Mouse (Mus musculus) layer of hippocampus, adult 8-10 months (tissue): ENCODE measurements around the gene Bcorl1. TPM values are rescaled to one million over a fixed set of nuclear protein-coding genes. Genes with fewer than 3 reads are reported as not detected.

Experiments
- DNase-seq, 2 experiments: peaks; one replicate each; pipeline ENCODE4 v3.0.0; 2022; ENCODE audit warnings: low spot score in 2 of 2
- total RNA-seq, 4 experiments: library from RNA; stranded (reverse); gene quantifications; 2 replicates each; pipeline ENCODE4 v1.2.4; 2022

The Bcorl1 gene
- total RNA-seq: 10 to 100 TPM; 16.2 to 20.8 (median 19.0) TPM

GRCm38 (mm10) chrX:48341141-48341540 is at the start of gene Bcorl1:
Gene Bcorl1, plus strand, starts transcription at chrX:48341358.
- DNase-seq: no peak

DNA sequence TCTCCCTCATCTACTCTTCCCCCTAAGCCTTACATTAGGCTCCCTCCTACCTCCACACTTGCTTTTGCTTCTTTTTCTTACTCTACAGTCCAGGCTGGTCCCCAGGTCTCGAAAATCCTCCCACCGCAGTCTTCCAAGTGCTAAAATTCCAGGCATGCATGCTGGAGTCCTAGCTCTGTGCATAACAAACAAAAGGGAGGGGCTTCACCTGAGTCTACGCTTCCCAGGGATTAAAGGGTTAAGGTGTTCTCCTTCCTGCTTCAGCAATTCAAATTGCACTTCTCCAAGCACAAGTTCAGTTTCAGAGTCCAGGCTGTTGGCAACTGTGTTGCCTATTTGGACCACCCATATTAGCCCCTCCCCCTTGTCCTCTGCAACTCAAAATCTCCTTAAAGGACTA is 49.7 kb upstream of the Bcorl1 start:
- DNase-seq: no peak

DNA sequence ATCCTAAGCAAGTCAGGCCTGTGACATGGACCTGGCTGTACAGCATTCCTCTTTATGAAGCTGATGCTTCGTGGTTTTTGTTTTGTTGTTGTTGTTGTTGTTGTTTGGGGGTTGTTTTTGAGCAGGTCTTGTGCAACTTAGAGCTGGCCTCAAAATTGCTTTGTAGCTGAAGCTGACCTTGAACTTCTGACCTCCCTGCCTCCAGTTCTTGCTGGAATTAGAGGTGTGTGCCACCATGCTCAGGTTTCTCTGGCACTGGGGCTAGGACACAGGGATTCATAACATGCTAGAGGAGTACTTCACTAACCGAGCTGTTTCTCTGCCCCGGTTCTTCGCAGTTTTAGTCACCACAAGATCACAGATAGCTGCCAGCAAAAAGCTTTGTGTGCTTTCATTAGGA is 35.8 kb upstream of the Bcorl1 start:
- no peak for DNase-seq

DNA sequence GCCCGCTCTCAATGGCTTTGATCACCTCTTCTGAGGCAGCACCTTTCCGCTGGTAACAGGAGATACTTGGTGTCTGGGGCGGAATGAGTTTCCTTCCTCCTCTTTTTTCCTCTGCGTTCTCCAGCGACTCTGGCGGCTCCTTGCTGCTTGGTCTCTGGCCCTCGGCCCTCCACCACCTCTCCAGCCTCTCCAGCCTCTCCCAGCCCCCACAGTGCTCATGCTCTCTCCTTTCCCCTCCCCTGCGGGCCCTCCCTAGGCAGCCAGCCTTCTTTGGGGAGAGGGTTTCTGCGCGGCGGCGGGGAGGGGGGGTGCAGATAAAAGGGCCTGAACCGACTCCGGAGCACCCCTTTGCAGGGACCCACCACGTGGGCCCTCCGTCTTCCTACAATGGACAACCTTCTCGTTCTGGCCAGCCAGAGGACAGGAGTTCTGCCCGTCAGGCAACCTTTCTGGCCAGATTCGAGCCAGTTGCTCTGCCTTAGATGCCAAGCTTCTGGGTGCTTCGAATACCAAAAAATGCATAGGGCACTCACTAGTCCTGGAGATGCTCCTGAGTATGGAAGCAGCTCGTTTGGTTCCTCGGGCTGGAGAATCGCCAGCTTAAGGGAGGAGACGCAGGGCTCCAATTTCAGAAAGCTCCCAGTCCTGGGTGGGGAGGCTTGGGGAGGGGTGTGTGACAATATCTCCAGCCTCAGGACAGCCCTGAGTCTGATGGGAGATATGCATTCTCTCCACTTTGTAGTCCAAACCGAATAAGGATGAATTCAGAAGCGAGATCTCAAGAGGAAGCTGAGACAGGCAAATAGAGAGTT is 30.2 kb upstream of the Bcorl1 start:
- DNase-seq: no peak

DNA sequence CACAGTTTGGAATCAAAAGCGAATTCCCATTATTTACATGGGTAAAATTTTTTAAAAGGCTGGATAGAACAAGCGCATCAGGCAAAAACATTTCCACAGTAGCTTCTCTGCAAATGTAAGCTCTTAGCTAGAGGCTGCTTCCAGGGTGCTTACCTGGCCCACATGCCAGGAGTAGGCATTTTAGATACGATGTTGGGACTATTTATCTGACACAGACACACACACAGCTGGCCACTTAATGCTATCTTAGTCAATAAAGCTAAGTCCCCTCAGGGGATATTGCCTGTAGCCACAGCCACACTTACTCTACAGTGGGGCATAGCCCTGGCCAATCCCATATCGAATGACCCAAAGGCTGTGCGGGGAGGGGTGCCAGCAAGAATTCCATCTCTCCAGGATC is 29.4 kb upstream of the Bcorl1 start:
- DNase-seq: no peak

- DNase-seq: peak; percentile 15 to 28
Measured at GRCm38 (mm10) chrX:48314530-48315079, 26.6 kb upstream of the Bcorl1 start.

DNA sequence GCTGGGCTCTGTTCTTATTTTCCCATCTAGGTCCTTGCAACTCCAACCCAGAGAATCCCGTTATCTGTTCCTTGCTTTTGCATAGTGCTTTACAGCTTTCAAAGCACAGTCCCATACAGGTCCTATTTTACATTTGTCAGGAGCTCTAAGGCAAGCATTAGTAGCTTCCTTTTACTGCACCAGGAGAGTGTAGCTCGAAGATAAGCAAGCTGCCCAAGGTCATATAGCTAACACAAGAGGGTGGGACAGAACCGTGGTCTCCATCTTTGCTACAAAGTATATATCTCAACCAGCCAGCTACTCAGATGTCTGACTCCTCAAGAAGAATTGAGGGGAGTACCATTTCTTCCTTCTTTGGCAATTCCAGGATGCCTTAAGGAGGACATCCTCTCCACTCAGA is 23.7 kb upstream of the Bcorl1 start:
- DNase-seq: no peak

DNA sequence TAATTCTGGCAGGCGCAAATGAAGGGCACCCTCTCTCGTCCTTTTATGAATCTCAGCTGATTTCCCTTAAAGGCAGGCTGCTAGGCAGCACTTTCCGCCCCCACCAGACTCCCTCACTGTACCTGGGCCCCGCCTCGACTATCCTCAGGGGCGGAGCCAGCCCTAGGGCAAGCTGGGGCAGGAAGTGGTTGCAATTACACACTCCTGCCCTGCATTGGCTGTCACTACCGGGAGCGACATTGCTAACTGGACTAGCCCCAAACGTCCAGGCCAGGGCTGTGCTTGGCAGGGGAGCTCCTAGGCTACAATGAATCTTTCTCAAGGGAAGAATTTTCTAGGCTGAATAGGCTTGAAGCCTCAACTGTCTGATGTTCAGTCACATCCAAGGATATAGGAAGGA is 23.0 kb upstream of the Bcorl1 start:
- DNase-seq: no peak

GRCm38 (mm10) chrX:48340441-48341049 is 613 bp upstream of the Bcorl1 start:
- no peak for DNase-seq

DNA sequence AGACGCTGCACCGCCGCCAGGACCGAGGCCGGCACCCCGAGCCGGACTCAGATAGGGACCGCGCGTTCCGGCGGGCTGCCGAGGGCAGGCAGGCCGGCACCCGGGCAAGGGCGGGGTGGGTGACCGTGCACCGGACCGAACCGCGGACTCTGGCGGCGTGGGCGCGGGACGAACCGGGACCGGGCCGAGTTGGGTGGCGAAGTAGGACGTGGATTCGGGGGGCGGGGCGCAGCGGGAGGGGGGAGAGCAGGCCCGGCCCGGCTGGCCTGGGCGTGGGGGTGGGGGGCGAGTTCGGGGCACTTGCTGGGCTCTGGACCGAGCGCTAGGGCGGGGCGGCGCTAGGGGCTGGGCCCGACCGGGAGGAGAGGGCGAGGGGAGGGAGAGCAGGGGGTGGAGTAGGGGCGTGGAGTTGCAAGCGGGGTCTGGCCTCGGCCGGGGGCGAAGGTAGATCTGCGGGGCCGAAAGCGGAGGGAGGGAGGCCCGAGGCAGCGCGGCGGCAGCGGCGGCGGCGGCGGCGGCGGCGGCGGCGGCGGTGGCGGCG is 533 bp downstream of the Bcorl1 start:
- DNase-seq: peak in 1 of 2 experiments; percentile 9

- DNase-seq: no peak
Measured at GRCm38 (mm10) chrX:48342731-48343130, 1.6 kb downstream of the Bcorl1 start.

DNA sequence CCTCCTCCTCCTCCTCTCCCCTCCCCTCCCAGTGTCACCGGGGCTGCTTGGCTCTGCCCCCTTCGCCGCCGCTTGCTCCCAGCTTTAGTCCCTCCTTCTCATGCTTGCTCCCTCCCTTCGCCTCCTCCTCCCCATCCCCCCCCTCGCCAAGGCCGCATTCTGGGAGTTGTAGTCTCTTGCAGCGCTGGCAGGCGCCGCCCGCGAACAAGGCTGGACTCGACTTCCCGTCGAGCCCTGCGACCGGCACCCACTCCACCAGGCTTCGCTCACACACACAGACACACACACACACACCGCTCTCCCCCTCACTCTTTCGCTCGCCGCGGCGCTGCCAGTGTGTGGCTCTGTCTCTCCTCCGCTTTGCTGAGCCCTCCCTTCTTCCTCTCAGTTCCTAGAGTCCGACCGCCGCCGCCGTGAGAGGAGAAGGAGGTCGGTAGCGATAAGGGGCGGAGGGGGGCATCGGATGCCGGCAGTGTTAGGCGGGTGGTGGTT is 2.3 kb downstream of the Bcorl1 start:
- DNase-seq: peak; percentile 88

- no peak for DNase-seq
Measured at GRCm38 (mm10) chrX:48343966-48344642, 2.9 kb downstream of the Bcorl1 start.

DNA sequence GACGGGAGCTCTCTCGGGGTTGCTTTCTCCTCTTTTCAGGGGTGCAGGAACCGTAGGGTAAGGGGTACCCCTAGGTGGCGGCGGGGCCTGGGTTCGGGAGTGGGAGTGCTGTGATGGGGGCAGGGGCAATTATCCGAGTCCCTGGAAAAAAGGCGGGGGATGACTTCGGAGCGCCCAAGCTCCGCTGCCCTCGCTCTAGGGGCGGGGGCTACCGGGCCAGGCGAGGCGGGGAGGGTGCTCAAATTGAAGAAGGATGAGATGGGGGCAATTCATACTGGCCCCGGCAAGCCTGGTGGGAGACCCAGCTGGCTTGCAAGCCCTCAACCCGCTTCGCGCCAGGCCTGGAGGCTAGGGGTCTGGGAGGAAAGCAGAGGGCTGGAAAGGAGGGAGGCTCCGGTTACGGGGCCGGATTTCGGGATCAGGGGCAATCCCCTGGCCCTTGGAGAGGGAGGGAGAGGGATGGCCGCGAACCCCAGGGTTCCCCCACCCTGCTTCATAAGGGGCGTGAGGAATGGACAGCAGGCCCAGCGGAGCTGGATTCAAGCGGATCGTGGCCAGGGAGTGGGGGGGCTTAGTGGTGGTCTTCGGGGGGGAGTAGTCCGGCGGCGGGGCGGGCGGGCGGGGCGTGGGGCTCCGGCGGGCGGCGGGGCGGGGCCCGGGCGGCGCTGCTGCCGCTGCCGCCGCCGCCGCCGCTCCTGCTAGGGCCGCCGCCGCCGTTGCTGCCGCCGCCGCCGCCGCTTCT is 3.7 kb downstream of the Bcorl1 start:
- no peak for DNase-seq

GRCm38 (mm10) chrX:48345385-48345932 is 4.3 kb downstream of the Bcorl1 start:
- no peak for DNase-seq

GRCm38 (mm10) chrX:48355346-48355745 is 14.2 kb downstream of the Bcorl1 start:
- no peak for DNase-seq

DNA sequence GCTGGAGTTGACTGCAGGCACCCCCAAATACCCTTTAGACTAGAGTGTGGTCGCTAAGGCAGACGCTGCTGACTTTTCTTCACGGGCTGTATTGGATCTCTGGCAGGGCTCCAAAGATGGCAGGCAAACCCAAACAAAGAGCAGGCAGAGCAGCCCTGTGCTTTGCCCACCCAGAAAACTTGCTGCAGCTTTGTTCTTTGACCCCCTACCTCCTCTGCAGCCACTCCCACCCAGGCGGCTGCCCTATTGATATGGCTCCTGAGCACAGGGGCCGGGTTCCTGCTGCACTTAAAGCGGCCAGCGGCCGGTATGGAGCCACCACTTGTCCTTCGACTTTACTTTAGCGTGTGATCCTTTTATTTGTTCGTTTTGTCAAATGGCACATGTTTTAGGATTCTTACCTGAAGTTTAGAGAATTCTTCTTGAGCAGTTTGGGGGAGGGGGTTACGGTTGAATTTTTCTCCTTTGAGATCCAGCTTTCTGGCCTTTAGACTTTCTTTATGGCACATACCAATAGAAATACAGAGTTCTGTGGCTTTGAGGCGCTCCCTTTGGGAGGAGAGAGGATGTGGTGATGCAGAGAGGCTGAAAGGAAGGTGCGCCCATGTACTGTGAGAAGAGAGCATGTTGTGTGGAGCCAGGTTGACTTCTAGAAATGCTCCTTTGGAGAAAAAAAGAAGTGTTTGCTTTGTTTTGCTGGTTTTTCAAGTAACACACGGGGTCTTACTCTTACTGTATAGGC is 24.8 kb downstream of the Bcorl1 start:
- no peak for DNase-seq

- no peak for DNase-seq
Measured at GRCm38 (mm10) chrX:48367841-48368240, 26.7 kb downstream of the Bcorl1 start.

DNA sequence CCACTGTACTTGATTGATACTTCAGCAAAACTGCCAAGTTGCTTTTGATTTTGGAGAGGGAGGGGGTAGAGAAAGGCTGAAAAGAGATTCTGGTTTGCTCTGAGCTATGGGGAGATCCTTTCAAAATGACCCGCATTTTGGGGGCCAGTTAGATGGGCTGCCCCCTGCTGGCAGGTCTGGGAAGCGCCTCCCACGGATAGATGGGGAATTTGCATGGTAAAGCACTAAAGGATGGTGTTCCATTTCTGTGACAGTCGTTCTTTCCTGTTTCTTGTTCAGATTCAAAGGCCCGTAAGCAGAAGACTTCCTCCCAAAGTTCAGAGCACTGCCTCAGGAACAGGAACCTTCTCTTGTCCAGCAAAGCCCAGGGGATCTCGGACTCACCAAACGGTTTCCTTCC is 42.5 kb downstream of the Bcorl1 start:
- DNase-seq: peak in 1 of 2 experiments; percentile 14

GRCm38 (mm10) chrX:48385927-48386326 is 44.8 kb downstream of the Bcorl1 start:
- DNase-seq: no peak
